Mouse (Mus musculus) E14TG2a.4 (cell line): ENCODE results near the gene Wdr64.

ENCODE experiments used
- CTCF ChIP-seq: conservative IDR thresholded peaks from 2 replicates; pipeline ENCODE4 v1.5.1; 2014; ENCODE audit warnings: low read length
- NANOG ChIP-seq: IDR thresholded peaks from 2 replicates; pipeline ENCODE4 v1.6.1; 2014; ENCODE audit warnings: borderline replicate concordance, low read length, mixed read lengths
- POU5F1 ChIP-seq: IDR thresholded peaks from 2 replicates; pipeline ENCODE4 v1.6.1; 2014; ENCODE audit warnings: low read length, borderline replicate concordance

DNA sequence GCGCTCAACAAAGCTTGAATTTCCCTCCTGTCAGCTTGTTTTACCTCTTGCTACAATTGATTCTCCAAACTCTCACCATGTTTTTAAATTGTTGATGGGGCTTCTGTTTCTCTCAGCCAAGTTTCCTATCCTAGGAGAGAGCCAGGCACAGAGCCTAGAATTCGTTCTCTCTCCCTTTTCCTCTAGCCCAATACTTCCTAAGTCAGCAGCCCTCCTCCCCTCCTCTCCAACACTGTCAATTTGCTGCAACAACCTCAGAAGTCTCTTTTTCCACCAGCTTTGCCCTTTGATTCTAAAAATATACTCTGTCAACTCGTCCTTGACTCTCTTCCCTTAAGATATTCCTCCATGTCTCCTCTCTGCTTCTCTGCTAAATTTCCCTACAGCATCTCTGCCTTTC, 982 bp downstream of the Wdr64 start:
- no peak for TF ChIP-seq CTCF
- TF ChIP-seq POU5F1 = no peak
- no peak for TF ChIP-seq NANOG
